Mouse (Mus musculus) urinary bladder, postnatal 0 days (tissue): ENCODE results near the gene Adam30. TPM values are rescaled to one million over a fixed set of nuclear protein-coding genes. Genes with fewer than 3 reads are reported as not detected.

Experiments
- polyA plus RNA-seq: library from polyadenylated mRNA; unstranded; fragments of >200 nt; fragmentation: Nextera tagmentation; extraction: Ambion mirVana; gene quantifications from 2 replicates; pipeline ENCODE4 v1.2.1, GENCODE M21; 2015

Gene Adam30
- polyA plus RNA-seq, result not detected in 2 replicates

GRCm38 (mm10) chr3:98160330-98160729, at the start of gene Adam30:
Gene Adam30, plus strand, starts transcription at chr3:98160630.

Other genes starting within 250 kb of the Adam30 start
- gene Notch2, start 147.1 kb upstream of the Adam30 start, polyA plus RNA-seq, result 17.4 and 20.6 TPM in 2 replicates
- not detected in 2 replicates for gene Reg4, start 61.5 kb downstream of the Adam30 start, polyA plus RNA-seq
- gene Hmgcs2, start 119.8 kb downstream of the Adam30 start, polyA plus RNA-seq, result 76.6 and 85.9 TPM in 2 replicates
- 67.9 and 69.0 TPM in 2 replicates for gene Phgdh, start 179.4 kb downstream of the Adam30 start, polyA plus RNA-seq
- 1.9 and 2.2 TPM in 2 replicates for gene Zfp697, start 221.8 kb downstream of the Adam30 start, polyA plus RNA-seq